Mouse (Mus musculus): ENCODE results near the gene Npr2.
A peak's percentile ranks its signal among the peaks of the same experiment; 100 is the strongest.
"Not testable (repeated sequence)": the region's sequence is repeated elsewhere in the genome, so short reads cannot be mapped to it uniquely, and the experiment has no call there.

Gene Npr2

GRCm38 (mm10) chr4:43631046-43631955 lies at the start of gene Npr2:
TSS of gene Npr2 (plus strand) at chr4:43631935.
- DNase-seq (ENCODE audit: low spot score) = peak; percentile 29

GRCm38 (mm10) chr4:43582241-43582640 lies 49.5 kb upstream of the Npr2 start:
- no peak for DNase-seq (ENCODE audit: low spot score)

- no peak for DNase-seq (ENCODE audit: low spot score)
Observed at GRCm38 (mm10) chr4:43583421-43583820, 48.3 kb upstream of the Npr2 start.

- no peak for DNase-seq (ENCODE audit: low spot score)
Observed at GRCm38 (mm10) chr4:43584444-43585416, 47.0 kb upstream of the Npr2 start, which contains the start of gene Msmp. TSS of gene Msmp (minus strand) at chr4:43584494.

- DNase-seq (ENCODE audit: low spot score) = no peak
Observed at GRCm38 (mm10) chr4:43585682-43586081, 46.1 kb upstream of the Npr2 start.

GRCm38 (mm10) chr4:43586411-43586810 lies 45.3 kb upstream of the Npr2 start:
- DNase-seq (ENCODE audit: low spot score) = no peak

GRCm38 (mm10) chr4:43587681-43588080 lies 44.1 kb upstream of the Npr2 start:
- peak; percentile 36 for DNase-seq (ENCODE audit: low spot score)

GRCm38 (mm10) chr4:43591543-43591942 lies 40.2 kb upstream of the Npr2 start:
- DNase-seq (ENCODE audit: low spot score) = no peak

GRCm38 (mm10) chr4:43591961-43592360 lies 39.8 kb upstream of the Npr2 start:
- DNase-seq (ENCODE audit: low spot score) = no peak

GRCm38 (mm10) chr4:43593453-43593852 lies 38.3 kb upstream of the Npr2 start:
- no peak for DNase-seq (ENCODE audit: low spot score)

GRCm38 (mm10) chr4:43596597-43596996 lies 35.1 kb upstream of the Npr2 start:
- not testable (repeated sequence) for DNase-seq (ENCODE audit: low spot score)

- DNase-seq (ENCODE audit: low spot score) = no peak
Observed at GRCm38 (mm10) chr4:43598200-43598599, 33.5 kb upstream of the Npr2 start.

- DNase-seq (ENCODE audit: low spot score) = no peak
Observed at GRCm38 (mm10) chr4:43598650-43599380, 32.9 kb upstream of the Npr2 start.

- DNase-seq (ENCODE audit: low spot score) = no peak
Observed at GRCm38 (mm10) chr4:43600195-43600934, 31.4 kb upstream of the Npr2 start.

- DNase-seq (ENCODE audit: low spot score) = no peak
Observed at GRCm38 (mm10) chr4:43604099-43604498, 27.6 kb upstream of the Npr2 start.

GRCm38 (mm10) chr4:43604751-43605685 lies 26.7 kb upstream of the Npr2 start:
- no peak for DNase-seq (ENCODE audit: low spot score)

- DNase-seq (ENCODE audit: low spot score) = no peak
Observed at GRCm38 (mm10) chr4:43612534-43612933, 19.2 kb upstream of the Npr2 start.

- peak; percentile 43 for DNase-seq (ENCODE audit: low spot score)
Observed at GRCm38 (mm10) chr4:43613060-43613730, 18.5 kb upstream of the Npr2 start.

- no peak for DNase-seq (ENCODE audit: low spot score)
Observed at GRCm38 (mm10) chr4:43620146-43620778, 11.5 kb upstream of the Npr2 start.

Data from lung, postnatal 25 days (tissue).